Mouse (Mus musculus) fibroblast of lung, adult 2 months (primary cell): ENCODE measurements at regions not wholly inside any gene's neighbourhood (a gene's known extent, or its start where the extent isn't known, plus 50 kb on each side); places are given as distances from the start of the nearest gene placed in this dataset.

Experiments
- DNase-seq: peaks from one replicate; pipeline ENCODE4 v3.0.0-alpha.2; 2011; ENCODE audit warnings: low read depth

DNA sequence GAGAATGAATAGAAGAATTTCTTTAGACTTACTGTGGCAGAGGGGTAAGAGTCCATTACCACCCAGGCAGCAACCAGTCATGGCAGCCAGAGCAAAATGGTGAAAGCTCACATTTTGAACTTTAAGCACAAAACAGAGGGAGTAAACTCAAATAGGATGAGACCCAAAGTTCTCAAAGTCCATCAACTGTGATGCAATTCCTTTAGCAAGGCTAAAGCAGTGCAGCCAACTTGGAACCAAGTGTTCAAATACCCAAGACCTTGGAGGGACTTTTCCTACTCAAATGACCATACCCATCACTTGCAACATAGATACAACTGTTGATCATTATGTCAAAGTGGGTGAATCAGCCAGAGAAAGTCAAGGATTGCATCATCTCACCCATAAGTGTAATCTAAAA lies 380.1 kb downstream of the Hace1 start:
- no peak for DNase-seq

DNA sequence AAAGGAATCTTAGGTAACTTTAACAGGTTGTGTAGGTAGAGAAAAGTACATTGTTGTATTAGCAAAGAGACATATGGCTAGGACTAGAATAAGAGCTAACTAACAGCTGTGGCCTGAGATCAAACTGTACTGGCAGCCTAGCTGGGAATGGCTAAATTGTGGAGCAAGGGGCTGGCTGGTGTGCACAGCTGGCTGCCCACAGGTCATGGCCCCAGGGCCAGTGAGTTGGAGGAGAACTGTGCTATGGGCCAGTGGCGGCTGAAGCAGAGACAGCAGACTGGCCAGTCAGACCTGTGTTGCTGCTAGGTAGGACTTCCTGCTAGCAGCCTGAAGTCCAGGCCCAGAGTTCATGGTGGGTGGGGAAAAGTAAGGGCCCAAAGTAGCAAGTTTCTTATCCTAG lies 394.6 kb downstream of the Hace1 start:
- DNase-seq, result no peak

DNA sequence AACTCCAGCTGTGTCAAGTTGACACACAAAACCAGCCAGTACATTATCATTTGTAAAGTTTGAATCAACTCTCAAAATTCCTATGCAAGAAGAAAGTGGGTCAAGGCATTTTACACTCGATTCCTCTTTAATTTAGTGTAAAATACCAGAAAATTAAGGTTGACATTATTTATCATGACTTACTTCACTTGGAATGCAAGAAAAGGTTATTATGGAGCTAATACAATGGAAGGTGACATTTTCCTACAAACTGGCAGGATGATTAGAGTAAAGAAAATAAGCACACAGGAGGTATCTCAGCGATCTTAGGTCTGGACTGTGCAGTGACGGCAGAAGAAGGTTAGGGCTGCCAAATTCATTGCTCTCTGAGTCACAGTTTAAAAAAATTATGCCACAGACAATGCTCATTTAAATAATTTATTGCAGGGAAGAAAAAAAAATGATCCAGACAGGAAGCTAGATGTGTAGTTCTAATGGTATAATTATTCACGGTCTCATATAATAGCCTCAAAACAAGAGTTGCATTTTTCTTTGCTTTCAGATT lies 405.2 kb downstream of the Hace1 start:
- no peak for DNase-seq

DNA sequence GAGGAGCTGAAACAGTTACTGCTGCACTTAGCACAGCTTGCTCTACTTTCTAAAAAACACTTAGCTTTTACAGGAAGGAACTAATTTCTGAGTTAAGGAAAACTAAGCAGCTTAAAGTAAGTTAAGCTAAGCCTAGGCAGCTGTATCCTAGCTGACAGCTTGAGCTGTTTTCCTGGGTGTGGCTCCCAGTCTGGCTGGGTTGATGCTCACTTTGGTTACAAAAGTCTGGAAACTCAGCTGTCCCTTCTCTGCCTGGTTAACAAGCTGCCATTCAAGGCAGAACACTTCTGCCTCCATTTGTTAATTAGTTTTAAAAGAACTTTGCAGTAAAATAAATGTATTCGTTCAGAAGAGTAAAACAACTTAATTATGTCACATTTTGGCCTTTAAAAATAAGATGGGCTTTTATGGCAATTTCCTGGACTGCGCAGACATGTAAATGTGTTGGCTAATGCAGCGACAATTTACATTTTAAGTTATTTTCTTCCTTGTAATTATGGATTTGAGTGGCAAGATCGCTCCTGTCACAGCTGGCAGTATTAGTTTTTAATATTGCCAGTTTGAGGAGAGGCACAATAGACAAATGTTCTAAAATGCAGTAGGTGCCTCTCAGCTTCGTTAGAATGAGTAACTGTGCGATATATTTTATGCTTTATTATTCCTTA lies 406.2 kb downstream of the Hace1 start:
- no peak for DNase-seq

DNA sequence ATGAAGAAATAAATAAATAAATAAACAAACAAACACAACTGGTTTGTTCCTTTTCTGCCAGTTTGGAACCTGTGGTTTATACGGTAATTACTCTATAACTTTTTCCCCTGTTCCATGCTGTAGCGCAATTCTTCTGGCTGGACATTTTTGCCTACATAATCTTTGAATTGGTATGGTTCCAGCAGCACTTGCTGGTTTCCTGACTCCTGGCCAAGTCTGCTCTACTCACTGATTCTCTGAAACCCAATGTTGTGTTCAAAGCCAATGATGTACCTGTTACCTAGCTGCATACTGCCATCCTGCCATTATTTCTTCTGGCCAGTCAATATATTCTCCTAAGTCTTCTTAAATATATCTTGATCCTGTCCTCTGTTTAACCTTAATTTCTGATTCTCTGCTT lies 408.7 kb downstream of the Hace1 start:
- no peak for DNase-seq

DNA sequence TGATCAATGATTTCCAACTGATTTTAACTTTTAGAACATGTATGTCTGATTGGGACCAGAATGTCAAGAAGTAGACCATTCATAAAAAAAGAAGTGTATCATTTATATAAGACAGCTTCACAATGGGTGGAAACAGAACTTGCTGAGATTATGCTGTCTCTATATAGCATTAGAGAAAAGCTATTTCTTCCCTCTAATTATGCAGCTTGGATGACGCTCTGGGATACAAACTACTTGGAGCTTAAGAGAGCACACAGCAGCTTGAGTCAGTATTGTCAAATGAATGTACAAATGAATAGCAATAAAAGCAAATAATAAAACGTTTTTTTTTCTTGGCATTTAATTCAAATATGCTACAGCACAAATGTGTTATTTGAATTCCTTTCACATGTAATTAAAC lies 428.7 kb downstream of the Hace1 start:
- DNase-seq, result no peak

DNA sequence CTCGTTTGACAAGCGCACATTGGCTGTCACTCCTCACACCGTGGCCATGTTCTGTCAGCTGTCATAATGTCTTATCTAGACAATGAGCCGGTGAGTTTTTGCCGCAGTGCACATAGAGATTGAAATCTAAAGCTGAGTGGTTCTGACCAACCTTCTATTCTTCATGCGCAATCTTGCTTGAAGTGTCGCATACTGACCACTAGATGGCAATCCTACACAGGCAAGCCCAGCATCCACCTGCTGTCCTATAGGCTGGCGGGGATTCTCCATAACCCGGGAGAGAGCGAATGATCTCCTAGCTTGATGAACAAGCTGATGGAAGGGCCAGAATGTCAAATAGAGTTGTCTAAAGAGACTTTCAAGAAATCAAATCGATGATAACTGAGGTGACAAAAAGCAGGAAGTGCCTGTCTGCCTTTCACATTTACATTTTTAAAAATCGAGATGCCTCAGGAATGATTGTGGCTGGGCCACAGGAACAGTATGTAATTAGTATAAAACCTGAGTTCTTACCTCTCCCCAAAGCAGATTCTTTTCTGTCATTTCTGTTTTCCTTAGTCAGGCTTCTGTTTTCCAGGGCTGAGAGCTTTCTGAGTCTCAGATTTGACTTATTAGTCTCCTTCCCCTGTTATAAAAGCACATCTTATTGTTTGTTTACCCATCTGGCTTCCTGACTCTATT lies 434.4 kb downstream of the Hace1 start:
- no peak for DNase-seq

DNA sequence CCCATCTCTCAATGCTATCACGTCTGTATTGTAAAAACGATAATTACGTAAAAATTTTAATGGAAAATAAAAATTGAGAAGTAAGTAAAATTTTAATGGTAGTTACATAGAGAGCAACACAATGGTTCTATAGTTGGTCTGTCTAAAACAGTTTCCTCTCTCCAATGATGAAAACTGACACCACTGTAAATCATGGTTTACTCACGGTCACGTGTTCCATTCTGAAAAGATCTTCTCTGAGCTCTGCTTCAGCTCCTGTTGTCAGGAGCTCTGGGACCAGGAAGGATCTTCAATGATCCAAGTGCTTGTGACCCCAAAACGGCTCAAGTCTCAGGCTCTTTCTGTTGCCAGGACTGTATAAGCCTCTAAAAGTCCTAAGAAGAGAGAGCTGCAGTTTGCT lies 435.0 kb downstream of the Hace1 start:
- DNase-seq, result no peak

DNA sequence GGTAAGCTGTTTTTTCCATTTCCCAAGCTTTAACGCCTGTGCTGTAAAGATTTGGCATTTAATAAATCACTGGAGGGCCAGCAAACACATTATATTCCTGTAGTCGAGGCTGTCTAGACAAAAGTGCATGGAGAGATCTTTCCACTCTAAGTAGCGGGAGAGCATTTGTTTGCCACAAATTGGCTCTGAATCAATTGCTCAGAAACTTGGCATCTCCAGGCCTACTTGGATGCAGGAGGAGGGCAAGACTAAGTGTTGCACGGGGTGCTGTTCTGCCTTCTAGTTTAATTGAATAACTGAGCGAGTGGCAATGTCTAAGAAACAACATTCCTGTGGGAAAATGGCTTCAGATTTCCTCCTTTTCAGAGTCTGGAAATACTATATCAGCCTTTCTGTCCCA lies 438.7 kb downstream of the Hace1 start:
- DNase-seq, result no peak

DNA sequence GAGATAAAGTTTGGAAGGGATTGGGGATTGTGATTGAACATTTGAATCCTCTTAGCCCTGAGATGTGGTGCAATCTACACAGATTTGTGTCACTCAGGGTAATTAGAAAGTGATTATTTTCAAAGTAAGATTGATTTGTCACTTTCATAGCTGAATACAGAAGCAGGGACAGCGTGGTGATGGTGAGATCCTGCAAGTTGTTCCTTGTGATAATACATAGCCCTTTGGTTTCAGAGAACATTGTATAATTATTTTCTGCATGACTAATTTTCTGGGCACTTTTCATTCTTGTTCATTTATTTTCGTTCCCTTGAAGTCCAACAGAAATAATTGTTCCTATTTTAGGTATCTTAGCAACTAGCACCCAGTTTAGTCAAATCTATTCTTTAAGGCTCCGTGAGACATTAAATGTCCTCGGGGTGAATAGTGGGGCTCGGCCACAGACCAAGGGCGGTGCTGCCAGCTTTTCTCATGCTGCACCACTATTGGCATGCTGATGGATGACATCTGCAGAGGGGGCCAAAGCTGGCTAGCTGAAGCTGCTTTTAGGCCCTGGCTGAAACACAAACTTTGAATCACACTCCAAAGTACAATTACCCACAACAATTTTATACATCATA lies 468.0 kb downstream of the Hace1 start:
- no peak for DNase-seq

DNA sequence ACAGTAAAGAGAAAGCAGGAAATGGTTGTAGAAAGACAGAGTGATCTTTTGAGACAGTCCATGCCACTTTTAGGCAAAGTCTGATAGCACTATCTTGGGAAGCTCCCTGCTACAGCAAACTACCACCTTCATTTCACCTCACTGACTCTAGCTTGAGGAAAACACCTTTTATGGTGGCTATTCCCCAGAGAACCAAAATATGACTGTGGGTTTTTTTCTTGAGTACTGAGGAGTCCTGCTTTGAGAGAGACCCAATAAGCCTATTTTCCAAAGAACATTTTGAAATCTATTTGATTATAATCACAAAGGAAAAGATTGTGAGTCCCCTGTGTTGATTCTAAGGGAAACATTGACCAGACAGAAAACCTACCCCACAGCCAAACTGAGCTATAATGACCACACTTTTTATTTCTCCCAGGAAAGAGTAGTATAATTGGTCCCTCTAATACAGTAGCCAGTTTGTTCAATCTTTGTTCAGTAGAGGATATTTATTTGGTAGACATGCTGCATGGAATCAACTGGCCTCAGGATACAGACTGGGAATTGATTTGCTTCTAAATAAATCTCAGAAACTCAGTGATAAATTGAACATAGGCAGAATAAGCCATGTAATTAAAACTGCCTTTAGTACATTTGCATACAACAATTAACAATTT lies 468.6 kb downstream of the Hace1 start:
- DNase-seq, result no peak

DNA sequence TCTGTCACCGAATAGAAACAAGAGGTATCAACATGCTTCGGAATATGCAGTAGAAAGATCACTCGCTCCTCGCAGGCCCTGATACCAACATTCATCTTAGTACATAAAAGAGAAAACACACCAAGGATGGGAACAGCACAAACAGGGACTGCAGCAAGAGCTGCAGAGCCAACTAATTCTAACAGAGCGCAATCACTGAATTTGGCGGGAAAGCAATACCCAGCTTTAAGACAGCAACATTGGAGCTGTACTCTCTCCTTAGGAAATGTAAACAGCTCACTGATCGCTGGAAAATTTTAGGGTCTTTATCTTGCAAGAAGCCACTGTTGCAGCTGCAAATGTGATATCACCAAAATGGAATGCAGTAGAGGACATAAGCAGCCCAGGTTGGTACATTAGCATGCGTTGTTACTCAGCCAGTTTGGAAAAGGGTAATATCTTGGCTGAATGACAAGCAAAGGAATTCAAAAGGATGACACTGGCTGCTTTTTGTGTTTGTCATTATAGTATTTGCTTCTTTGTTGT lies 469.3 kb downstream of the Hace1 start:
- no peak for DNase-seq

DNA sequence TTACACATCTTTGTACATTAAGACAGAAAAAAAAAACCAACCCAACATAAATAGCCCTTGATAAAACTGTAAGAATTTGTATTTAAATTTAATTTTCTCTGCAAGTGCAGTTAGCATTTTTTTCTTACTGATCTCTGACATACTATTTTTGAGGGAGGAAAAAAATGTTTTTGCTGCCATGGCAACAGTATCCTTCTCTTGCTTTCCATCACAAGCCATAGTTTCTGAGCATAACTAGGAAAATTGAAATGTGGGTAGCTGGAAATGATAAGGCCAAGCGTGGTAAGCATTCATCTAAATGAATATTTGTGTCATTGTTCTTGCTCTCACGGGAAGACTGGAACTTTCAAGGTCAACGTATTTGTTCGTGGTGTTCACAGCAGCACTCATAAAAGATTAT lies 470.0 kb downstream of the Hace1 start:
- no peak for DNase-seq

DNA sequence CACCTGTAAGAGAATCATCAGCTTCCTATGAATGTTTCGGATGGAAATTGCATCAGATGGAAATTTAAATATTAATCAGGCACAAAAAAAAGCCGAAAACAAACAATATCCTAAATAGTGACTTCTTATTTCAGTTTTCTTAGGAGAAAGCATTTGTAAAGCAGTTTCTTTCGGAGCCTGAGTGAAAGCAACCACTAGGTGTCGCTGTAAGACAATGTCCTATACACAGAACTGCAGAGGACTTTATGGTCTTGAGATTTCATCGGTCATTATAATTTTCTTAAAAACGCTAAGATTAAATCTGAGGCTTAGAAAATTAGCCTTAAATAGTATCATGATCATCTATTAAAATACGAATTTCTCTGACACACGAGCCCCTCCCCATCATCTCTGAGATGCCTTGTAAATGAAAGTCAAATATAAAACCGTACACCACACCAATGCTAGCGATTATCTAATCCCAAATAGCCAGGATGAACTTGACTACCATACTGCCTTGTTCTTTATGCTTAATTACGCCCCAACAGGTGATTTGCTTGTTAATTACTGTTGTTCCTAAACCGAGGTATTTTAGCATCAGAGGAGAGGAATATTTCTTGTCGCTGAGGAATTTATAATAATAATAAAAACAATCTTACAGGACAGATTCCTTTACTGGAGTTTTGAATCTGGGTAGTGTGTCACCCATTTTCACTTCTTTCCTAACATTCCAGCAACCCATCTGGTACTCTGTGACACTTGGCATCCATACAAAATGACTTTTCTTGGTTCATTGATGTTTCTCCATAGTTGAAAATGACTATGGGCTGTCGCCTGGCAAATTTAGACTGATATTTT lies 480.0 kb downstream of the Hace1 start:
- peak; percentile 5 for DNase-seq

DNA sequence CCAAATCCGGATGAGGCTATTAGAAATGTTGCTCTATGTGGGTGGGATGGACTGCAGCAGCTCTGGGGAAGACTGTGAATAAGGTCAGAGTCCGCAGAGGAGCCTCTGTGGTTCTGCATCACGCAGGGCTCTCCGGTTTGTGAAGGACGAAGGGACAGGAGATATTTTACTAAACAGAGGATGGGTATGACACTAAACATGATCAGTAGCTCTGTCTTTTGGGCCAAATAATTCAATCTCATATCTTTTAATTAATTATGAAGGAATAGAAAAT lies 480.5 kb downstream of the Hace1 start:
- DNase-seq, result no peak

DNA sequence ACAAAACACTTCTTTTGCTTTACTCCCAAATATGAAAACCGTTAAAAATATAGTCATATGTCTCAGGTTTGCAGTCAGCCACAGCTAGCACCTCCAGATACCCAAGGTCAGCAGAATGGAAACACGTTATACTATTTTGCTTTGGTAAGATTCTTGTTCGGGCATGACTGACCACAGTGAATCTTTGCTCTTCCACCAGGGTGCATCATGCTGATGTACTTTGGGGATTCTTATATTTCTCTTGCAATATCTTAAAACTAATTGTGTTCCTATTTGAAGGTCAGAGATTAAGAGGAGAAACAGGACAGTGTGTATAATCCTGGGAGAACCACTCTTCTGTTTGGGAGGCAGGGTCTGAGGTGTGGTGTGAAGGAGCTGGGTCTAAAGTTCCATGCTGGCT lies 481.7 kb downstream of the Hace1 start:
- DNase-seq, result no peak

DNA sequence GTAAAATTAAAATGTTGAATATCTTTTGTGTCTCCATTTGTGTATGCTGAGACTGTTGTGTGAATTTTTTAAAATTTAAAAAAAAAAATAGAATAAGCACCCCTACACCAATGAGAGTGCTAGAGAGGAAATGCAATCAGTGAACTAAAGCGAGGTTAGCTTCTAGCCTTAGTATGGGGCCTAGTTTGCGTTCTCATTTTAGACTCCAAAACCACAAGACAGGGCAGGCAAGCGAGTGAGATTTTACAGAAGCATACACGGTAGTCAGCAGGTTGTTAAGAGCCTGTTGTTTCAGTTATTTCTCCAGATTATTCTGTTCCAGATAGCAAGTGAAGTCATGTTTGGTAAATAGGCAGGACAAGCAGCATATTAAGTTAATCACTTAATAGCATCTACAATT lies 486.2 kb downstream of the Hace1 start:
- DNase-seq, result no peak

DNA sequence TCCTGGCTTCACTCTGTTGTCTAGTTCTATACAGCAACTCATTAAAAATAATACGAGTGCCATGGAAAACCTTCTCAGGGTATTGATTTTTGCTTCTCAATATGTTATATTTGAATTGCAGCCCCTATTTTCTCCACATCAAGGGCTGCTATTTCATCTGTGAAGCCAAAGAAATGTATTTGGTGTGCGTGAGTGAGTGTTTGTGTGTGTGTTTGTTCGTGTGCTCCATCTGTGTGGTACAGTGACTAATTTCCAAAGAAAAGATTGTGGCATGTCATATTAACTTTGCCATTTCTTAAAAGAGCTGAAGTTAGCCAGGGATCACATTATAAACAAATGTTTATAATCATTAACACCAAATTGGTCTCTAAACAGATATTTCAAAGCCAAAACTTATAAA lies 493.1 kb downstream of the Hace1 start:
- DNase-seq, result no peak

DNA sequence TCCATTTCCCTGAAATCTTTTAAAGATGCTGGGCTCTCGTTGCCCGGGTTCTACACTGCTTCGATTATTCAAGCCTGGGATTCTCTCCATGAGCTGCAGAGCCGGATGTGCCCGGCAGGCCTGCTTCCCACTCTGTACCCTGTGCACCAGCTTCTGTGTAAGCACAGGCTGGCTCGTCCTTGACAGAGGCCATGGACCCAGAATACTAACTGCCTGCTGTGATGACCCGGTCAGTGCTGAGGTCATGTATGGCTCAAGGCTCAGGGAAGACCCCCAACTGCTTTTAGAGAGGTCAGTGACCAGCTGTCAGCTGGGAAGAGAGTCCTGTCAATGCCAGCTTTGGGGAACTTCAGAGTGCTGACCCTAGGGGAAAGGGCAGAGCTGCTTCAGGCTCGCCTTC lies 493.6 kb downstream of the Hace1 start:
- no peak for DNase-seq

DNA sequence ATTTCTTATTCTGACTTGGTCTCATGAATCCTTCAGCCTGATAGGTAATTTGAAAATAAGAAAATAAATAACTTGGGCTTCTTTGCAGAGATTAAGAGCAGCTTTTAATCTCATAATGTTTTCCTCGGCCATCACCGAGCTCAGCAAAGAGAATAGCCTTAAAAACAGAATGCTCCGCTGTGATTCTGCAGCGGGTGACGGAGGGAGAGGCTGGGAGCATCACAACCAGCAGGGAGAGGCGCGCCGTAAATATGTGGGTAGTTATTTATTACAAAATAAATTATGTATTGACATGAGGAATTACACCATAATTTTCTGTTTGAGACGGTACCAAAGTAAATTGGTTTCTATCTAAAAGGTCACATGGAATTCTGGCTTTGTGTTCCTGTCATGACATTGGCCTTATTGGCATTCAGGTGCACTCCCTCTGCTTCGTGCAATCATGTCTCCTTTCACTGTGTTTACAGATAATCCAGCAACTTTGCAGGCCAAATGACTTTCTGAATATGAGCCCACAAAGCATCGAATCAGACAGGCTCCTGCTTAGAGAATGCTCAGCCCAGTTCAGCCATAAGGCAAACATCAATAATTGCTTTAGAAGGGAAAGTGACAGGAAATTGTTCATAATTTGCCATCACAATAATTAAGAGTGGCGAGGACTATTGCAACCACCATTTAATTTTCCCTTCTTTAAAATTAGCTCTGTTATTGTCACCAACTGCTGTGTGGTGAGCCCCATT lies 494.4 kb downstream of the Hace1 start:
- DNase-seq, result no peak
